8 mouse cellular contexts compared by ENCODE assay signal in the genomic region with DNA sequence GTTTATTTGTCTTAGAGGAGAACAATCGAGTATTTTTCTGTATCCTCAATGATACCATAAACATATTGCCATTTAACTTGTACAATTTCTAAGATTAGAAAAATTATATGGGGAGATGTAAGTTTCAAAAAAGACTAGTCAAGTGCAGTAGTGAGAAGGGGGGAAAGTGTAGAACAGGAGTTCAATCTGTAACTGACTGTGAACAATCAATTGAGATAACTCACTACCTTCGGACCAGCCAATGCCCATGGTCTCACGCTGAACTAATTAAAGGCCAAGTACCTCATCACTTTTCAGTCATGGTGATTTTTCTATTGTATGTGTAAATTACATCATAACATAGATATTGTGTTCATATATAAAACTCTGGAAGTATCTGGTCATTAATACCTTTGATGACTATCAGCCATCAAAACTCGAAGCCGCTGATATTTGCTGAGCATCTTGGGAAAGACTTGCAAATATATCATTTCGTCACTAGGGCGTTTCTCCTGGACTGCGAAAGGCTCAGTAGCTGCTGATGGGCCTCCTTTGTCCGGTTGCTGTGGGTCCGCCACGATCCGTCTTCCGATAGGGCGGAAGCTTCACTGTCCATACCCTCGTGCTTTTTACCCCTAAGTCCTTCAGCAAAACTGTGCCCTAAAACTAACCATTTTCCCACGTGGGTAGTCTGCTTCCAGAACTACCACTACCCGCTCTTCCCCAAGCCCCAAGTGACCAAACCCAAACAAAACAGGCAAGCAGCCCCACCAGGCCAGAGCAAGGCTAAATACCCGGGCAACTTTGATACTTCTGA. TPM values are rescaled to one million over a fixed set of nuclear protein-coding genes. Genes with fewer than 3 reads are reported as not detected.
DNase-seq lines count a peak whose midpoint lies in the region; ATAC-seq and TF ChIP-seq lines count a peak whose summit lies in the region.

No protein-coding gene starts in this region.

- peak overlapping the region; percentile 61 for H3K4me3 ChIP-seq in embryonic facial prominence, embryonic 10.5 days
- H3K4me3 ChIP-seq in intestine, postnatal 0 days (ENCODE audit: low read depth, low read length): peak overlapping the region; percentile 32
- peak overlapping the region; percentile 29 for H3K4me3 ChIP-seq in midbrain, embryonic 11.5 days (ENCODE audit: low read depth, low read length)

- peak overlapping the region; percentile 19 for H3K9ac ChIP-seq in intestine, postnatal 0 days (ENCODE audit: low read depth, low read length)
- peak overlapping the region; percentile 66 for H3K9ac ChIP-seq in midbrain, embryonic 11.5 days (ENCODE audit: low read length)

- peak; percentile 92 for ATAC-seq in granulocyte monocyte progenitor cell, adult 5-6 weeks (replicated peaks; ENCODE audit: poor library complexity, severe bottlenecking)
- ATAC-seq in intestine, postnatal 0 days: peak; percentile 84
- ATAC-seq in midbrain, embryonic 11.5 days (ENCODE audit: low FRiP score): peak; percentile 96

- intact Hi-C loops in left cerebral cortex, postnatal 4 days (cut with DNase I): no loop called here

- H3K4me2 ChIP-seq in intestine, postnatal 0 days (replicated peaks; ENCODE audit: low read depth): peak overlapping the region; percentile 72
- peak overlapping the region; percentile 37 for H3K4me2 ChIP-seq in midbrain, embryonic 11.5 days

- H3K9me3 ChIP-seq in embryonic facial prominence, embryonic 10.5 days: no peaks in the 10 kb centered on the region
- H3K9me3 ChIP-seq in intestine, postnatal 0 days (ENCODE audit: control insufficient read depth): no peaks in the 10 kb centered on the region
- H3K9me3 ChIP-seq in midbrain, embryonic 11.5 days (ENCODE audit: control insufficient read depth, low read length): no peaks in the 10 kb centered on the region

- peak; percentile 14; the same call in 1 of the 2 replicates for TF ChIP-seq CTCF in intestine, postnatal 0 days (IDR thresholded peaks at IDR 0.05; ENCODE audit: low read depth)

- H3K27ac ChIP-seq in embryonic facial prominence, embryonic 10.5 days (replicated peaks): peak overlapping the region; percentile 93
- H3K27ac ChIP-seq in intestine, postnatal 0 days (ENCODE audit: low read depth, low read length): peak overlapping the region; percentile 86
- peak overlapping the region; percentile 67 for H3K27ac ChIP-seq in midbrain, embryonic 11.5 days (ENCODE audit: low read depth, low read length)

- 1% methylated on average over 18 of the region's 18 CpGs for WGBS in embryonic facial prominence, embryonic 10.5 days
- under 1% methylated on average over 18 of the region's 18 CpGs for WGBS in intestine, postnatal 0 days
- 2% methylated on average over 18 of the region's 18 CpGs for WGBS in midbrain, embryonic 11.5 days

- H3K27me3 ChIP-seq in embryonic facial prominence, embryonic 10.5 days (replicated peaks; ENCODE audit: low read depth, poor library complexity, severe bottlenecking): no peaks in the 10 kb centered on the region
- H3K27me3 ChIP-seq in intestine, postnatal 0 days (replicated peaks; ENCODE audit: control insufficient read depth, insufficient read depth, low read length): no peaks in the 10 kb centered on the region
- no peaks in the 10 kb centered on the region for H3K27me3 ChIP-seq in midbrain, embryonic 11.5 days (ENCODE audit: control insufficient read depth, insufficient read depth, low read length)

- peak; percentile 85 for DNase-seq in adrenal gland, postnatal 10 days
- DNase-seq in embryonic facial prominence, embryonic 10.5 days (ENCODE audit: low spot score): peak; percentile 85
- DNase-seq in left cerebral cortex, postnatal 4 days: peak; percentile 78
- DNase-seq in midbrain, embryonic 11.5 days (ENCODE audit: low spot score, missing footprints): peak; percentile 99
- DNase-seq in right cerebral cortex, postnatal 4 days: peak; percentile 69
- peak; percentile 91 for DNase-seq in yolk sac, embryonic 10.5 days (ENCODE audit: low spot score)

- H3K36me3 ChIP-seq in embryonic facial prominence, embryonic 10.5 days (replicated peaks): peaks cover 12% of the 10 kb centered on the region
- no peaks in the 10 kb centered on the region for H3K36me3 ChIP-seq in intestine, postnatal 0 days (ENCODE audit: control insufficient read depth, insufficient read depth)
- no peaks in the 10 kb centered on the region for H3K36me3 ChIP-seq in midbrain, embryonic 11.5 days (ENCODE audit: control insufficient read depth, insufficient read depth, low read length)

- H3K4me1 ChIP-seq in embryonic facial prominence, embryonic 10.5 days: peaks cover 7% of the 10 kb centered on the region
- peaks cover 7% of the 10 kb centered on the region; the same call in 1 of the 2 replicates for H3K4me1 ChIP-seq in intestine, postnatal 0 days (replicated peaks; ENCODE audit: control insufficient read depth, insufficient read depth, low read length)
- no peaks in the 10 kb centered on the region; the same call in 1 of the 2 replicates for H3K4me1 ChIP-seq in midbrain, embryonic 11.5 days (ENCODE audit: control insufficient read depth, insufficient read depth, low read length)

RNA-seq across cellular contexts. Expression of a gene that starts 25.1 kb away (rescaled TPM):
- 10 to 100 TPM; 84.9 to 93.6 TPM for total RNA-seq in adrenal gland, postnatal 10 days (2021)
- polyA plus RNA-seq in embryonic facial prominence, embryonic 10.5 days (2016; fragmentation: Nextera tagmentation; extraction: Ambion mirVana): 323 and 333 TPM in 2 replicates
- total RNA-seq in granulocyte monocyte progenitor cell, adult 5-6 weeks (2014; fragmentation: Nextera tagmentation): 157 and 161 TPM in 2 replicates
- 534 and 557 TPM in 2 replicates for total RNA-seq in granulocyte monocyte progenitor cell, adult 5-6 weeks (2017)
- polyA plus RNA-seq in intestine, postnatal 0 days (2015; fragmentation: Nextera tagmentation; extraction: Ambion mirVana): 95.9 and 97.3 TPM in 2 replicates
- total RNA-seq in left cerebral cortex, postnatal 4 days (2021): 10 to 100 TPM; 63.0 to 73.0 TPM
- 258 and 263 TPM in 2 replicates for polyA plus RNA-seq in midbrain, embryonic 11.5 days (2014; fragmentation: Nextera tagmentation; extraction: Ambion mirVana)

RNA-seq across cellular contexts. Expression of a gene that starts 42.5 kb away (rescaled TPM):
- total RNA-seq in adrenal gland, postnatal 10 days (2021): 1 to 10 TPM in 1 of 2 experiments, under 1 TPM in 1; 0.66 to 2.0 TPM
- 7.6 and 8.0 TPM in 2 replicates for polyA plus RNA-seq in embryonic facial prominence, embryonic 10.5 days (2016; fragmentation: Nextera tagmentation; extraction: Ambion mirVana)
- total RNA-seq in granulocyte monocyte progenitor cell, adult 5-6 weeks (2014; fragmentation: Nextera tagmentation): 0.13 and 11.2 TPM in 2 replicates
- total RNA-seq in granulocyte monocyte progenitor cell, adult 5-6 weeks (2017): 2.0 and 5.1 TPM in 2 replicates
- polyA plus RNA-seq in intestine, postnatal 0 days (2015; fragmentation: Nextera tagmentation; extraction: Ambion mirVana): 0.61 and 0.69 TPM in 2 replicates
- total RNA-seq in left cerebral cortex, postnatal 4 days (2021): 10 to 100 TPM; 12.4 to 13.9 TPM
- 7.0 and 8.1 TPM in 2 replicates for polyA plus RNA-seq in midbrain, embryonic 11.5 days (2014; fragmentation: Nextera tagmentation; extraction: Ambion mirVana)

RNA-seq across cellular contexts. Expression of a gene that starts 47.3 kb away (rescaled TPM):
- total RNA-seq in adrenal gland, postnatal 10 days (2021): 10 to 100 TPM in 1 of 2 experiments, 1 to 10 TPM in 1; 6.7 to 11.8 TPM
- 8.6 TPM in 2 replicates for polyA plus RNA-seq in embryonic facial prominence, embryonic 10.5 days (2016; fragmentation: Nextera tagmentation; extraction: Ambion mirVana)
- 27.9 TPM in 2 replicates for total RNA-seq in granulocyte monocyte progenitor cell, adult 5-6 weeks (2014; fragmentation: Nextera tagmentation)
- 16.0 and 16.8 TPM in 2 replicates for total RNA-seq in granulocyte monocyte progenitor cell, adult 5-6 weeks (2017)
- polyA plus RNA-seq in intestine, postnatal 0 days (2015; fragmentation: Nextera tagmentation; extraction: Ambion mirVana): 2.8 and 3.8 TPM in 2 replicates
- total RNA-seq in left cerebral cortex, postnatal 4 days (2021): 10 to 100 TPM; 26.9 to 27.6 TPM
- 7.6 and 8.3 TPM in 2 replicates for polyA plus RNA-seq in midbrain, embryonic 11.5 days (2014; fragmentation: Nextera tagmentation; extraction: Ambion mirVana)

Comparison
In these comparisons a context has a peak if more than half of its experiments do, and no peak if none do; other contexts are left out.
1. Peak in every context shown above with its lines: DNase-seq, ATAC-seq, H3K4me3 ChIP-seq and H3K27ac ChIP-seq.